Comparison of ENCODE assay signal across 15 mouse cellular contexts in the genomic region with DNA sequence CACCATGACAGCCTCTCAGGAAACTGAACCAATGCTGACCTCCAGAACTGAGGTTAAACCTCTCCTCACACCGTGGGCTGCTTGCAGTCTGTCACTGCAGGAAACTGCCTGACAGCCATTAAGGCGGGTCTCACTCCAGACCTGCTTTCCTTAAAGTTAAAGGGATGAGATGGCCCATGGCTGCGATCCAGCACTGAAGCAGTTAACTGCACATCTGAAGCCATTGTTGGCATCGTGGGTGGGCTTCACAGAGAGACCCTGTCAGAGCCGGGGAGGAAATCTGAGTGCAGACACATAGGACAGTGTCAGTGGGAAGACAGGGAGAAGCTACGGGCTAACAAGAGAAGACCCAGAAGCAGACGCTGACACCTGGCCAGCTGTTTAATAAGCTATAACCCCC.
DNase-seq lines count a peak whose midpoint lies in the region; ATAC-seq and TF ChIP-seq lines count a peak whose summit lies in the region.
"Had no signal": no experiment of that assay in that cellular context is flagged by ENCODE, and none has a peak within 500 bp of the region (broad histone marks: within the 10 kb centered on the region; RNA-seq: fewer than 3 reads in every experiment).

No protein-coding gene starts in this region.

- no peak overlapping the region for H3K4me3 ChIP-seq in lung, embryonic 14.5 days (ENCODE audit: low read depth, low read length)
- H3K4me3 ChIP-seq in embryonic facial prominence, embryonic 10.5 days = no peak overlapping the region
- H3K4me3 ChIP-seq in hindbrain, embryonic 15.5 days = no peak overlapping the region
- no peak overlapping the region for H3K4me3 ChIP-seq in neural tube, embryonic 15.5 days (replicated peaks)

- no peaks in the 10 kb centered on the region for H3K4me1 ChIP-seq in lung, embryonic 14.5 days (ENCODE audit: insufficient read depth)
- H3K4me1 ChIP-seq in embryonic facial prominence, embryonic 10.5 days = peaks cover 19% of the 10 kb centered on the region
- peaks cover 15% of the 10 kb centered on the region for H3K4me1 ChIP-seq in hindbrain, embryonic 15.5 days (replicated peaks)
- peaks cover 11% of the 10 kb centered on the region for H3K4me1 ChIP-seq in neural tube, embryonic 15.5 days

- no peak overlapping the region for H3K4me2 ChIP-seq in lung, embryonic 14.5 days
- 0 out of 2 replicates have a peak overlapping the region, but pooled peaks have one; percentile 4 for H3K4me2 ChIP-seq in hindbrain, embryonic 15.5 days
- peak overlapping the region; percentile 4; the same call in 1 of the 2 replicates for H3K4me2 ChIP-seq in neural tube, embryonic 15.5 days

- no peak overlapping the region for H3K27ac ChIP-seq in lung, embryonic 14.5 days (ENCODE audit: low read depth)
- H3K27ac ChIP-seq in embryonic facial prominence, embryonic 10.5 days (replicated peaks) = no peak overlapping the region
- no peak overlapping the region for H3K27ac ChIP-seq in hindbrain, embryonic 15.5 days (replicated peaks)
- H3K27ac ChIP-seq in neural tube, embryonic 15.5 days (replicated peaks) = no peak overlapping the region
- H3K27ac ChIP-seq: liver, embryonic 14.5 days; stomach, postnatal 0 days had no signal

- H3K36me3 ChIP-seq in lung, embryonic 14.5 days (ENCODE audit: insufficient read depth) = no peaks in the 10 kb centered on the region
- H3K36me3 ChIP-seq in embryonic facial prominence, embryonic 10.5 days (replicated peaks) = no peaks in the 10 kb centered on the region
- H3K36me3 ChIP-seq in hindbrain, embryonic 15.5 days = no peaks in the 10 kb centered on the region
- no peaks in the 10 kb centered on the region for H3K36me3 ChIP-seq in neural tube, embryonic 15.5 days

- 21% methylated on average over 7 of the region's 7 CpGs for WGBS in lung, embryonic 14.5 days
- WGBS in embryonic facial prominence, embryonic 10.5 days = 23% methylated on average over 7 of the region's 7 CpGs
- 19% methylated on average over 7 of the region's 7 CpGs for WGBS in hindbrain, embryonic 15.5 days
- 15% methylated on average over 7 of the region's 7 CpGs for WGBS in neural tube, embryonic 15.5 days

- ATAC-seq in lung, embryonic 14.5 days (ENCODE audit: insufficient read depth) = no peak
- ATAC-seq in hindbrain, embryonic 15.5 days (ENCODE audit: low FRiP score, low read depth) = no peak
- no peak for ATAC-seq in neural tube, embryonic 15.5 days (ENCODE audit: low FRiP score)
- no peak for ATAC-seq in activated CD4-positive, CD25-positive, alpha-beta regulatory T cell, adult 4 months
- ATAC-seq: forebrain, embryonic 16.5 days had no signal

- TF ChIP-seq CTCF in lung, embryonic 14.5 days (IDR thresholded peaks at IDR 0.05; ENCODE audit: low read depth) = no peak

- H3K27me3 ChIP-seq in lung, embryonic 14.5 days (ENCODE audit: insufficient read depth, low read length) = no peaks in the 10 kb centered on the region
- H3K27me3 ChIP-seq in embryonic facial prominence, embryonic 10.5 days (replicated peaks; ENCODE audit: low read depth, poor library complexity, severe bottlenecking) = no peaks in the 10 kb centered on the region
- H3K27me3 ChIP-seq in hindbrain, embryonic 15.5 days = no peaks in the 10 kb centered on the region
- H3K27me3 ChIP-seq in neural tube, embryonic 15.5 days (replicated peaks) = no peaks in the 10 kb centered on the region

- DNase-seq in lung, embryonic 14.5 days = peak; percentile 38
- no peak for DNase-seq in lung, postnatal 4 days
- peak; percentile 53 for DNase-seq in embryonic facial prominence, embryonic 10.5 days (ENCODE audit: low spot score)
- DNase-seq in frontal cortex, postnatal 10 days (ENCODE audit: low spot score in 2 of 2) = no peak
- DNase-seq in cerebellum, adult 9-11 months = no peak
- DNase-seq: cerebellum, adult 11-12 months; gastrocnemius, postnatal 14 days; lung, postnatal 14 days; spleen, adult 18-20 months had no signal

- H3K9ac ChIP-seq in lung, embryonic 14.5 days = no peak overlapping the region
- no peak overlapping the region for H3K9ac ChIP-seq in hindbrain, embryonic 15.5 days
- H3K9ac ChIP-seq in neural tube, embryonic 15.5 days (replicated peaks) = no peak overlapping the region
- H3K9ac ChIP-seq: liver, embryonic 14.5 days had no signal

- H3K9me3 ChIP-seq in lung, embryonic 14.5 days (ENCODE audit: low read depth, low read length) = no peaks in the 10 kb centered on the region
- H3K9me3 ChIP-seq in embryonic facial prominence, embryonic 10.5 days = no peaks in the 10 kb centered on the region
- H3K9me3 ChIP-seq in hindbrain, embryonic 15.5 days = no peaks in the 10 kb centered on the region
- no peaks in the 10 kb centered on the region for H3K9me3 ChIP-seq in neural tube, embryonic 15.5 days (replicated peaks)

Comparison
In these comparisons a context has a peak if more than half of its experiments do, and no peak if none do; other contexts are left out.
1. DNase-seq: peak in lung, embryonic 14.5 days (single experiment) and embryonic facial prominence, embryonic 10.5 days (single experiment); none in lung, postnatal 4 days (0 of 2), frontal cortex, postnatal 10 days (0 of 2) and cerebellum, adult 9-11 months (single experiment).